Mouse (Mus musculus) lung, adult 2 months (tissue): ENCODE data around the gene Aph1c. TPM values are rescaled to one million over a fixed set of nuclear protein-coding genes. Genes with fewer than 3 reads are reported as not detected.
"Not testable (repeated sequence)": the region's sequence is repeated elsewhere in the genome, so short reads cannot be mapped to it uniquely, and the experiment has no call there.

Source experiments
- DNase-seq: peaks from one replicate; pipeline ENCODE4 v3.0.0; 2022
- H3K4me1 ChIP-seq: fragments of 200-500 bp; 2 replicates; pipeline ENCODE4 v1.6.1; 2011; ENCODE audit warnings: low read length; ENCODE audit not compliant: control insufficient read depth, insufficient read depth
- H3K4me3 ChIP-seq: fragments of 200-500 bp; replicated peaks from 2 replicates; pipeline ENCODE3; 2011; ENCODE audit warnings: low read depth, mild to moderate bottlenecking, control low read depth, low read length; ENCODE audit errors: extremely low read depth
- CTCF ChIP-seq: fragments of 200-500 bp; IDR thresholded peaks from 2 replicates; pipeline ENCODE4 v1.5.1; 2011; ENCODE audit warnings: mild to moderate bottlenecking, low read length, control low read depth; ENCODE audit not compliant: insufficient read depth
- POLR2A ChIP-seq: fragments of 200-500 bp; IDR thresholded peaks from 2 replicates; pipeline ENCODE4 v1.6.1; 2011; ENCODE audit warnings: low read depth, mild to moderate bottlenecking, control low read depth, low read length, borderline replicate concordance; ENCODE audit errors: extremely low read depth
- WGBS: fragments of 180-500 bp; shearing (Covaris S2); methylation state at CpG from one replicate; pipeline ENCODE4 v1.1.7; 2018; 5-methylcytosine and 5-hydroxymethylcytosine counted together
- polyA plus RNA-seq: library from polyadenylated mRNA; depleted of rRNA; stranded (reverse); fragments of >200 nt; gene quantifications from 2 replicates; pipeline ENCODE4 v1.2.3, GENCODE M21; 2012; rRNA removed

Gene Aph1c
- polyA plus RNA-seq: 1.6 and 4.6 TPM in 2 replicates

GRCm38 (mm10) chr9:66834318-66835096 is at the start of gene Aph1c:
TSS of gene Aph1c (minus strand) at chr9:66834726.
- Histone ChIP-seq H3K4me1 (no peaks in the 10 kb centered on the region), H3K4me3 (peak within 1 kb of the TSS; percentile 70)
- DNase-seq: peak; percentile 99
- WGBS: under 1% methylated on average over 58 of the region's 58 CpGs
- TF ChIP-seq CTCF: 0 out of 2 replicates have a peak, but pooled peaks have one; percentile 4
- TF ChIP-seq POLR2A: peak; percentile 70; the same call in 1 of the 2 replicates

DNA sequence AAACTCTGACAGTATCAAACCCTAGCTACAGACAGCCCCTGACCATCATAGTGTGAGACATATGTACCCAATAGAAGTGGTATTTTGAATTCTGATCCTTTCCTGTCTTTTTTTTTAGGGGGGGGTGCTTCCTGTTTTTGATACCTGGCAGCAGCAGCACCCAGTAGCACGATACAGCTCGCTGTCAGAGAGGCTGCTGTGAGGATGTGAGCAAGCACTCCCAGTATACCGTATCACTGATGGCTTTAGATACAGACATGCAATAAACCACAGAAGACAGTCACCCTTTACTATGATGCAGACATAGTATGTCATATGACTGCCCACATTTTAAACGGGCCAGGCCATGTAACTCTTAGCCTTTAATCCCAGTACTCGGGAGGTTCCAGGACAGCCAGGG is 49.0 kb upstream of the Aph1c start:
- no peak for TF ChIP-seq CTCF
- no peak for TF ChIP-seq POLR2A
- Histone ChIP-seq H3K4me3 (no peak overlapping the region), H3K4me1 (peaks cover 9% of the 10 kb centered on the region; the same call in 1 of the 2 replicates)
- WGBS: 80% methylated on average over 5 of the region's 5 CpGs
- DNase-seq: no peak

DNA sequence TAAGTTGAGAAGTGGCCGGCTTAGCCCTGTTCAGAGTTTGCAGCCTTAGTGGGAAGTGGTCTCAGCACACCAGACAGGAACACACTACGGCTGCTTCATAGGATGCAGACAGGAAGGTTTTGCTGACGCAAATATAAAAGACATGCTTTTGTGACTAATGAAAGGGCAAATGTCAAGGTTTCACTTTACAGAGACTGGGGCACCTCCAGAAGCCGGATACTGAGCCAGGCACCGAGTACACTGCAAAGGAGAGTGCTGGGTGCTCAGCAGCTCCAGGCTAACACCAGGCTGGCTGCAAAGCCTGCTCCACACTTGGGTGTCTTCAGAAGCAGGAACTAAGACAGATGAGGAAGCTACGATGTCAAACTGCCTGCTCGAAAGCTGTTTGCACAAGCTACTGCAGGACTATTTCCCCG is 47.9 kb upstream of the Aph1c start:
- H3K4me1 ChIP-seq: peaks cover 3% of the 10 kb centered on the region; the same call in 1 of the 2 replicates
- TF ChIP-seq POLR2A (no peak), CTCF (no peak)
- 29% methylated on average over 8 of the region's 8 CpGs for WGBS
- H3K4me3 ChIP-seq: no peak overlapping the region
- DNase-seq: no peak

DNA sequence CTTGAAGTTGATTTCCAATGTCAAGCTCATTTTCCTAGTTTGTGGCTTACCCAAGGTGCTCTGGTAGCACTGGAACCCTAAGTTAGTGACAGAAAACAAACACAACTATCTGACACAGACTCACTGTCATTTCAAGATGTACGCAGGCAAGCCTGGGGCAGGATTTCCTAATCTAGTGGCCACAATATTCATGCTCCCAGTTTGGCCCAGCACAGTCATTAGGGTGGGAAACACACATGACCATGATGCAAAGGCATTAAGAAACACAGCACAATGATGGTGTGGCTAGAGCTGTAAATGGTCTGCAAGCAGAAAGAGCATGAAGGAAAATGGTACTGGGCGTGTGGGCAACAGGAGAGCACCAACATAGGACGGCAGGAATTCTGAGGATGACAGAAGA is 47.3 kb upstream of the Aph1c start:
- no peak overlapping the region for H3K4me3 ChIP-seq
- no peak for DNase-seq
- 73% methylated on average over 3 of the region's 3 CpGs for WGBS
- no peaks in the 10 kb centered on the region for H3K4me1 ChIP-seq
- no peak for TF ChIP-seq CTCF
- no peak for TF ChIP-seq POLR2A

GRCm38 (mm10) chr9:66880752-66881151 is 46.2 kb upstream of the Aph1c start:
- no peak for TF ChIP-seq POLR2A
- no peak for TF ChIP-seq CTCF
- 0 out of 2 replicates have a peak, but pooled peaks cover 2% of the 10 kb centered on the region for H3K4me1 ChIP-seq
- no peak overlapping the region for H3K4me3 ChIP-seq
- WGBS: 77% methylated on average over 2 of the region's 2 CpGs
- no peak for DNase-seq

GRCm38 (mm10) chr9:66879486-66879885 is 45.0 kb upstream of the Aph1c start:
- no peak for TF ChIP-seq POLR2A
- no peak for TF ChIP-seq CTCF
- DNase-seq: no peak
- H3K4me1 ChIP-seq: 0 out of 2 replicates have a peak, but pooled peaks cover 2% of the 10 kb centered on the region
- no peak overlapping the region for H3K4me3 ChIP-seq
- WGBS: 64% methylated on average over 6 of the region's 6 CpGs

DNA sequence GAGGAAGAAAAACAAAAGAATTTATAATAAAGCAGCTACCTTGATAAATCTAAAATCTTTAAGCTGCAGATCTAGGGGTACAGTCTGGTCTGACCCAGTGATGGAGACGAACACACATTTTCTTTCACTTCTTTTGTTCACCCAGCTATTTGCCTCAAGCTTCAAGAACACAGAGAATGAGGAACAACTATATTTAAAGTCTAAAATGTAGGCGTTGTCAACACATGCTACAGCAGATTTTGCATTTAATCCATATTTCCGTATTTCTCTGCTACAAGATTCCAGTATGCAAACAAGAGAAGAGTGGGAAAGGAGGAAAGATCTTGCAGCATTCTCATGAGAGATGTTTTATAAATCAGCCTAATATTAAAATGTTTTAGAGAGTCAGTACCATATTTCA is 44.4 kb upstream of the Aph1c start:
- Histone ChIP-seq H3K4me1 (0 out of 2 replicates have a peak, but pooled peaks cover 2% of the 10 kb centered on the region), H3K4me3 (no peak overlapping the region)
- no peak for DNase-seq
- WGBS: 88% methylated on average over 3 of the region's 3 CpGs
- no peak for TF ChIP-seq CTCF
- no peak for TF ChIP-seq POLR2A

DNA sequence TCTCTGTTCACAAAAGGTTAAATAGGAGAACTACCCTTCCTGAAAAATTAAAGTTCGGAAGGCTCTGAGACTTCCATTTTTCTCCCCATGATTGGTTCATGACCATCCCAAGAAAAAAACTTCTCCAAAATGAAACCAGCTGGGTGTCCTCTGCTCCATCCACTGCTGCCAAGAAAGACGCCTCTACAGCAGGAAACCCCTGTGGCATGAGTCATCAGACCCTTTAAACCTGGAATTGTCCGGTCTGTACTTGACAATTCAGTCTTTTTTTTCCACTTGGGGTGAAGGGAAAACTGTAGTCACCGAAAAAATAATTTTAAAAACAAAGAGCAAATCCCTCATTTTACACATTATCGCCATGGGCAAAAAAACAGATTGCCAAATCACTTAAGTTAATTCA is 42.1 kb upstream of the Aph1c start:
- no peak for DNase-seq
- Histone ChIP-seq H3K4me1 (0 out of 2 replicates have a peak, but pooled peaks cover 2% of the 10 kb centered on the region), H3K4me3 (no peak overlapping the region)
- 27% methylated on average over 5 of the region's 5 CpGs for WGBS
- TF ChIP-seq CTCF: no peak
- no peak for TF ChIP-seq POLR2A

GRCm38 (mm10) chr9:66874297-66874696 is 39.8 kb upstream of the Aph1c start:
- no peak for DNase-seq
- TF ChIP-seq CTCF (no peak), POLR2A (no peak)
- Histone ChIP-seq H3K4me3 (no peak overlapping the region), H3K4me1 (0 out of 2 replicates have a peak, but pooled peaks cover 2% of the 10 kb centered on the region)
- 96% methylated on average over 5 of the region's 5 CpGs for WGBS

DNA sequence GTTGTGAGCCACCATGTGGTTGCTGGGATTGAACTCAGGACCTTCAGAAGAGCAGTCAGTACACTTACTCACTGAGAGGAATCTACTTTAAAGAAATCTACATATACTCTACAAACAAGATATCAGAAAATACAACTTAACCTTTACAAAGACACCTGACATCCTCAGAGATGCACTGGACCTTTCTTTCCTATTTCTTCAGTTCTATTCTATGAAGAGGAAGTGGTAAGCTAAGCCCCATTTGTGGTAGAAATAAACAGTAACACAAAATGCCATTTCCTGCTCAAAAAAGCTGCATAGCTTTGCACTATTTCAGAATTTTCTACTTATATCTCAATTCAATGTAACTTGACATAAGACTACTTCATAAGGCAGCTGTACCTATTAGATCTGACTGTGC is 39.0 kb upstream of the Aph1c start:
- no peak for DNase-seq
- no peak overlapping the region for H3K4me3 ChIP-seq
- TF ChIP-seq POLR2A (no peak), CTCF (no peak)
- H3K4me1 ChIP-seq: 0 out of 2 replicates have a peak, but pooled peaks cover 2% of the 10 kb centered on the region

- not testable (repeated sequence) for DNase-seq
- WGBS: 69% methylated on average over 2 of the region's 2 CpGs
Observed at GRCm38 (mm10) chr9:66873009-66873408, 38.5 kb upstream of the Aph1c start.

More at GRCm38 (mm10) chr9:66873009-66873408, 38.5 kb upstream of the Aph1c start:
- not testable (repeated sequence) for H3K4me3 ChIP-seq, H3K4me1 ChIP-seq
